Mouse (Mus musculus): ENCODE data around the gene Cxcl1.

DNA sequence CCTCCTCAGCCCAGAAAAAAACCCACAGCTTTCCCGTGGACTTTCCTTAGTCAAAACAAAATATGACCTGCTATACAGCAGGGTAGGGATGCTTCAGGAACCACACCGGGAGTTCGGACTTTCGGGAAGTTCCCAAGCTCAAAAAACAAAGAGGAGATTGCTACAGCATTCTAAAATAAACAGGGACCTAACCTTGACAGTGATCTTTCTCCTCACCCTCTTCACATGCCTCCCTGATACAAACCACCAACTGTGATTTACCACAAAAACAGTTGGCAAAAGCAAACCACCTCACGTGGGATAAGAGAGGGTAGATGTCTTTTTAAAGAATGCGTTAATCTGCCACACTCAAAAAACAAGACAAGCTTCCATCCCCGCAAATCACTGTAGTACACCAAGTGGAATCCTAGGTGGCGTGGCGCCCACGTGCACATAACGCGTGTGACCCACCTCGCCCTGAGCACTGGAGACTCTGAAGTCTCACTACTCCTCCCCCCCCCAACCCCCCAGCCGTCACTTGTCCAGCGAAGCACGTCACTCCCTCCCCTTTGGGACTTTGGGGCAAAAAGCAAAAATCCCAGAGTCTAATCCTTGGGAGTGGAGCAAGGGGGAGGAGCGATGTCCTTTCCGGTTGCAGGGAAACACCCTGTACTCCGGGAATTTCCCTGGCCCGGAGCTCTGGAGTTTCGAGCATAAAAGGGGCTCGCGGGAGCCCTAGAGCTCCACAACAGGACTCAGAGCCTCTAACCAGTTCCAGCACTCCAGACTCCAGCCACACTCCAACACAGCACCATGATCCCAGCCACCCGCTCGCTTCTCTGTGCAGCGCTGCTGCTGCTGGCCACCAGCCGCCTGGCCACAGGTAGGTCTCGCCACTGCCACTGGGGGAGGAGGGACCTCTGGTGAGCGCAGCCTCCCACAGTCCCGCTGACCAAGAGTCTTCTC lies at the start of gene Cxcl1:
- TF ChIP-seq POLR2A (IDR thresholded peaks at IDR 0.05; ENCODE audit: borderline replicate concordance, low read depth, low read length) (no peak), CTCF (IDR thresholded peaks at IDR 0.05; ENCODE audit: low read depth, low read length) (no peak)
